Mouse (Mus musculus) bone marrow, adult 2 months (tissue): ENCODE measurements at regions not wholly inside any gene's neighbourhood (a gene's known extent, or its start where the extent isn't known, plus 50 kb on each side); places are given as distances from the start of the nearest gene placed in this dataset.

Experiments used
- H3K27ac ChIP-seq: fragments of 200-500 bp; 2 replicates; pipeline ENCODE4 v1.5.1; 2012; ENCODE audit warnings: low read depth, mild to moderate bottlenecking, control low read depth, inconsistent platforms, low read length; ENCODE audit not compliant: control insufficient read depth, poor library complexity, insufficient read depth
- H3K4me1 ChIP-seq: fragments of 200-500 bp; 2 replicates; pipeline ENCODE4 v1.6.1; 2011; ENCODE audit warnings: low read length; ENCODE audit not compliant: control insufficient read depth, insufficient read depth
- H3K4me3 ChIP-seq: fragments of 200-500 bp; replicated peaks from 2 replicates; pipeline ENCODE3; 2011; ENCODE audit warnings: mild to moderate bottlenecking, low read depth, low read length, control low read depth; ENCODE audit not compliant: control insufficient read depth
- CTCF ChIP-seq: fragments of 200-500 bp; IDR thresholded peaks from 2 replicates; pipeline ENCODE4 v1.5.1; 2011; ENCODE audit warnings: low read length, control low read depth; ENCODE audit not compliant: control insufficient read depth, insufficient read depth
- POLR2A ChIP-seq: fragments of 200-500 bp; IDR thresholded peaks from 2 replicates; pipeline ENCODE4 v1.6.1; 2011; ENCODE audit warnings: low read depth, mild to moderate bottlenecking, control low read depth, low read length, borderline replicate concordance; ENCODE audit not compliant: control insufficient read depth
- WGBS: fragments of 180-500 bp; shearing (Covaris S2); methylation state at CpG from one replicate; pipeline ENCODE4 v1.1.7; 2018; 5-methylcytosine and 5-hydroxymethylcytosine counted together

- 76% methylated on average over 8 of the region's 8 CpGs for WGBS
- H3K4me1 ChIP-seq, result no peaks in the 10 kb centered on the region
- no peak overlapping the region for H3K4me3 ChIP-seq
- no peak for TF ChIP-seq CTCF
- TF ChIP-seq POLR2A, result no peak
- no peak overlapping the region for H3K27ac ChIP-seq
Measured at GRCm38 (mm10) chr13:70134544-70134943, 332.3 kb downstream of the Med10 start.

GRCm38 (mm10) chr13:70136209-70136608 lies 334.0 kb downstream of the Med10 start:
- Histone ChIP-seq H3K4me3 (no peak overlapping the region), H3K4me1 (no peaks in the 10 kb centered on the region), H3K27ac (no peak overlapping the region)
- TF ChIP-seq CTCF, result no peak
- TF ChIP-seq POLR2A, result no peak
- 79% methylated on average over 1 of the region's 1 CpGs for WGBS

GRCm38 (mm10) chr13:70144461-70144860 lies 342.3 kb downstream of the Med10 start:
- 78% methylated on average over 4 of the region's 4 CpGs for WGBS
- Histone ChIP-seq H3K4me1 (no peaks in the 10 kb centered on the region), H3K4me3 (no peak overlapping the region), H3K27ac (no peak overlapping the region)
- TF ChIP-seq POLR2A (no peak), CTCF (no peak)

- Histone ChIP-seq H3K4me3 (no peak overlapping the region), H3K27ac (no peak overlapping the region), H3K4me1 (no peaks in the 10 kb centered on the region)
- TF ChIP-seq CTCF (no peak), POLR2A (no peak)
- WGBS, result 71% methylated on average over 6 of the region's 6 CpGs
Measured at GRCm38 (mm10) chr13:70145466-70145865, 343.3 kb downstream of the Med10 start.

GRCm38 (mm10) chr13:70149041-70149898 lies 347.1 kb downstream of the Med10 start:
- Histone ChIP-seq H3K4me3 (no peak overlapping the region), H3K4me1 (no peaks in the 10 kb centered on the region), H3K27ac (no peak overlapping the region)
- 45% methylated on average over 8 of the region's 8 CpGs for WGBS
- TF ChIP-seq CTCF (no peak), POLR2A (no peak)

GRCm38 (mm10) chr13:70149899-70150184 lies 347.6 kb downstream of the Med10 start:
- Histone ChIP-seq H3K27ac (no peak overlapping the region), H3K4me3 (no peak overlapping the region), H3K4me1 (no peaks in the 10 kb centered on the region)
- TF ChIP-seq CTCF (no peak), POLR2A (no peak)
- 67% methylated on average over 10 of the region's 10 CpGs for WGBS

GRCm38 (mm10) chr13:70153062-70153461 lies 350.9 kb downstream of the Med10 start:
- WGBS, result 65% methylated on average over 8 of the region's 8 CpGs
- no peak overlapping the region for H3K4me3 ChIP-seq
- H3K4me1 ChIP-seq, result no peaks in the 10 kb centered on the region
- TF ChIP-seq POLR2A (no peak), CTCF (no peak)
- no peak overlapping the region for H3K27ac ChIP-seq

- Histone ChIP-seq H3K4me1 (no peaks in the 10 kb centered on the region), H3K4me3 (no peak overlapping the region), H3K27ac (no peak overlapping the region)
- 74% methylated on average over 5 of the region's 5 CpGs for WGBS
- TF ChIP-seq POLR2A, result no peak
- no peak for TF ChIP-seq CTCF
Measured at GRCm38 (mm10) chr13:70155596-70155995, 353.4 kb downstream of the Med10 start.

- Histone ChIP-seq H3K27ac (no peak overlapping the region), H3K4me3 (no peak overlapping the region), H3K4me1 (no peaks in the 10 kb centered on the region)
- TF ChIP-seq CTCF, result no peak
- no peak for TF ChIP-seq POLR2A
- 80% methylated on average over 8 of the region's 8 CpGs for WGBS
Measured at GRCm38 (mm10) chr13:70156975-70157588, 354.9 kb downstream of the Med10 start.
